Mouse (Mus musculus): ENCODE data around the gene Olfr203. TPM values are rescaled to one million over a fixed set of nuclear protein-coding genes. Genes with fewer than 3 reads are reported as not detected.
"Not testable (repeated sequence)": the region's sequence is repeated elsewhere in the genome, so short reads cannot be mapped to it uniquely, and the experiment has no call there.

Olfr203 gene
- total RNA-seq (2014; rRNA removed) (not detected in 2 replicates), polyA plus RNA-seq (2015; fragmentation: Nextera tagmentation; extraction: Ambion mirVana) (not detected in 2 replicates)

DNA sequence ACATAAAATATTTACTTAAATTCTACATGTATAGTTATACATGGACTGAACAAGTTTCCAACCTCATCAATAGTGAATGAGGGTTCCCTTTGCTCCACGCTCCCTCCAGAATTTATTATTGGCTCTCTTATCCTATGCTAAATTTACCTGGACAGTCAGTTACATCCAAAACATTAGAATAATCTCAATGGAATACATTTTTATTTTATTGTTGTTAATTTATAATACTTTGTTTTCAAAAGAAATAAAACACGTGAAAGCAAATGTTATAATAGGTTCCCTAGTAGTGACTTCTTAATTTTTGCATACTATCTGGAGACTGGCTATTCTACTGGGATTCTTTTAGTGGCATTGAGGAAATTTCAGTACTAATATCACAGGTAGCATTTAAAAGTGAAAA lies at the start of gene Olfr203:
Olfr203 (plus strand) TSS at position 301 of the 400 bp plus-strand sequence.
- no peak for DNase-seq

DNA sequence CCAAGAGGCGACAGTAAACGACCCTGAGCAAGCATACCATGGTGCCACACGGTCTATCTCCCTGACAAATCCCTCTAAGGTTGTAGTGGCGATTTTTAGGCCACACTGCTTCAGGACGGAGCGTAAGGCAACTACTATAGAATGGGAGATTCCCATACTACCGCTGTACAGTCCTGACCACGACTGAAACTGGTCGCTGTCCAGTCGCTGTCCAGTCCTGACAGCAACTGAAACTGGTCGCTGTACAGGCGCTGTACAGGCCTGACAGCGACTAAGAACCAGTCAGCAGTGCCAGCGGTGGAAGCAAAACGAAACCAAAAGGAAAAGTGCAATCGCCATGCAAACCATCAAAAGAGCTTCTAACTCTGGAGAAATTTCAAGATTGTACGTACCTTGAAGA lies 49.0 kb upstream of the Olfr203 start:
- Histone ChIP-seq H3K4me3 (ENCODE audit: low read depth, low read length) (no peak overlapping the region), H3K4me2 (ENCODE audit: low read depth) (no peak overlapping the region), H3K36me3 (ENCODE audit: insufficient read depth) (no peaks in the 10 kb centered on the region), H3K9me3 (ENCODE audit: low read length) (no peaks in the 10 kb centered on the region), H3K27me3 (ENCODE audit: insufficient read depth, low read length) (no peaks in the 10 kb centered on the region), H3K27ac (ENCODE audit: low read depth, low read length) (no peak overlapping the region), H3K4me1 (ENCODE audit: insufficient read depth) (no peaks in the 10 kb centered on the region), H3K9ac (no peak overlapping the region)
- TF ChIP-seq CTCF (IDR thresholded peaks at IDR 0.05; ENCODE audit: low read depth), result no peak
- DNase-seq (no peak), ATAC-seq (no peak)
- 87% methylated on average over 17 of the region's 17 CpGs for WGBS

More for the DNA sequence above, at the start of gene Olfr203:
- Histone ChIP-seq H3K36me3 (ENCODE audit: insufficient read depth) (no peaks in the 10 kb centered on the region), H3K27ac (ENCODE audit: low read depth, low read length) (no peak within 1 kb of the TSS), H3K27me3 (ENCODE audit: insufficient read depth, low read length) (no peaks in the 10 kb centered on the region), H3K9me3 (ENCODE audit: low read length) (no peaks in the 10 kb centered on the region), H3K4me3 (ENCODE audit: low read depth, low read length) (no peak within 1 kb of the TSS), H3K9ac (no peak within 1 kb of the TSS), H3K4me2 (ENCODE audit: low read depth) (no peak within 1 kb of the TSS), H3K4me1 (ENCODE audit: insufficient read depth) (no peaks in the 10 kb centered on the region)
- TF ChIP-seq CTCF (IDR thresholded peaks at IDR 0.05; ENCODE audit: low read depth), result no peak
- 90% methylated on average over 2 of the region's 2 CpGs for WGBS
- ATAC-seq, result no peak

DNA sequence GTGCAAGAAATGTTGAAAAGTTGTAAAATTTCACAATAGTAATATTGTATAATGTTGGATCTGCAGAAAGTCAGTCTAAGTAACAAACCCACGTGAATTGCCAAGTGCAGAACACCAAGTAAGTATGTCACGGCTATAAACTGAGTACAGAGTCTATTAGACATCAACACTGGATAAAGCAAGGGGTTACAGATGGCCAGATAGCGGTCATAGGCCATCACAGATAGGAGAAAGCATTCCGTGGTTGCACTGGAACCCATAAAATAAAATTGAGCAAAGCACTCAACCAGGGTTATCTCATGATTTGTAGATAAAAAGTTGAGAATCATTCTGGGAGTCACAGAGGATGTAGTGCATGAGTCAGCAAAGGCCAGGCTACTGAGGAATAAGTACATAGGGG lies 29.6 kb upstream of the Olfr203 start:
- DNase-seq; H3K27me3 ChIP-seq (ENCODE audit: insufficient read depth, low read length); H3K36me3 ChIP-seq (ENCODE audit: insufficient read depth); H3K9me3 ChIP-seq (ENCODE audit: low read length); H3K4me2 ChIP-seq (ENCODE audit: low read depth); ATAC-seq; H3K27ac ChIP-seq (ENCODE audit: low read depth, low read length); H3K4me3 ChIP-seq (ENCODE audit: low read depth, low read length); H3K9ac ChIP-seq; H3K4me1 ChIP-seq (ENCODE audit: insufficient read depth): not testable (repeated sequence)
- WGBS, result 74% methylated on average over 4 of the region's 4 CpGs

DNA sequence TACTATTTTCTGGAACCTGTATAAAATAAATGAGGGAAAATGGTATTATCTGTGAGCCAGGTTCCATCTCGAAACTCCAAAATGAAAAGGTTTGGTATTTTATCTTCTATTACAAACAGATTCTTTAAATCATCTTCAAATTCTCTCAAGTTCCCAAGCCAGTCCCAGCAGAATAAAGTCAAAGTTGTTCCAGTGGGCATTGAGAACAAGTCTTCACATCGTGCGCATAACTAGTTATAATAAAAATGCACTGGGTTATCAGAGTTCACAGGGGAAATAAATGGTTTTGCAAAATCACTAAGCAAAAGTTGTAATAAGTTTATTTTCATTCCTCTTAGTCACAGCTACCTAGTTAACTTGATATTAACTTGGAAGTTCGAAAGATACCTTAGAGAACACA lies 26.1 kb upstream of the Olfr203 start, which contains the start of gene Olfr201:
Olfr201 (minus strand) TSS at position 101 of the 400 bp plus-strand sequence.
- not testable (repeated sequence) for H3K4me3 ChIP-seq (ENCODE audit: low read depth, low read length); DNase-seq; H3K27ac ChIP-seq (ENCODE audit: low read depth, low read length); ATAC-seq; H3K9ac ChIP-seq; H3K4me1 ChIP-seq (ENCODE audit: insufficient read depth); H3K27me3 ChIP-seq (ENCODE audit: insufficient read depth, low read length); H3K36me3 ChIP-seq (ENCODE audit: insufficient read depth); H3K4me2 ChIP-seq (ENCODE audit: low read depth); H3K9me3 ChIP-seq (ENCODE audit: low read length)
- 87% methylated on average over 4 of the region's 4 CpGs for WGBS

DNA sequence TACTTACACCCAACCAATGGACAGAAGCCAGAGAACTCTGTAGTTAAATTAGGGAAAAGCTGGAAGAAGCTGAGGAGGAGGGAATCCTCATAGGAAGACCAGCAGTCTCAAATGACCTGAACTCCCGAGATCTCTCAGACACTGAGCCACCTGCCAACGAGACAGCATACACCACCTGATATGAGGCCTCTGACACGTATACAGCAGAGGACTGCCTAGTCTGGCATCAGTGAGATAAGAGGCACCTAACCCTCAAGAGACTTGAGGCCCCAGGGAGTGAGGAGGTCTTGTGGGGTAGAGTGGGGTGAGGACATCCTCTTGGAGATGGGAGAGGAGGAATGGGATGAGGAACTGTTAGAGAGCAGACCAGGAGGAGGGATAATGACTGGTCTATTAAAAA lies 18.1 kb upstream of the Olfr203 start:
- no peaks in the 10 kb centered on the region for H3K27me3 ChIP-seq (ENCODE audit: insufficient read depth, low read length)
- no peak for DNase-seq
- no peak overlapping the region for H3K27ac ChIP-seq (ENCODE audit: low read depth, low read length)
- H3K36me3 ChIP-seq (ENCODE audit: insufficient read depth), result no peaks in the 10 kb centered on the region
- no peak overlapping the region for H3K4me3 ChIP-seq (ENCODE audit: low read depth, low read length)
- no peak for TF ChIP-seq CTCF (IDR thresholded peaks at IDR 0.05; ENCODE audit: low read depth)
- H3K4me2 ChIP-seq (ENCODE audit: low read depth), result no peak overlapping the region
- H3K4me1 ChIP-seq (ENCODE audit: insufficient read depth), result no peaks in the 10 kb centered on the region
- WGBS, result 79% methylated on average over 3 of the region's 3 CpGs
- no peak for ATAC-seq
- no peak overlapping the region for H3K9ac ChIP-seq
- no peaks in the 10 kb centered on the region for H3K9me3 ChIP-seq (ENCODE audit: low read length)

DNA sequence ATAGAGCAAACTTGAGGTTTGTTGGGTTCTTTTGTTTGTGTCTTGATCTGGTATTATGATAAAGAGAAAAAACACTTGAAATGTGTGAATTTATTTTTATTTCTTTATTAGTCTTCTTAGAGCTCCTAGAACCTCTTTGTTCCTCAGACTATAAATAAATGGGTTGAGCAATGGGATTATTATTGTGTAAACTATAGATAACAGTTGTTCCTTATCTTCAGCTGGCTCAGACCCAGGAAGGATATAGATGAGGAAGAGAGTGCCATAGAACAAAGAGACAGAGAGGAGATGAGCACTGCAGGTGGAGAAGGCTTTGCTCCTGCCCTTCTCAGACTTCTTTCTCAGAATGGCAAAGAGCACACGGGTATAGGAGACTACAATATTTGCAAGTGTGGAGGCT lies 15.2 kb upstream of the Olfr203 start:
- no peak overlapping the region for H3K4me2 ChIP-seq (ENCODE audit: low read depth)
- H3K36me3 ChIP-seq (ENCODE audit: insufficient read depth), result no peaks in the 10 kb centered on the region
- ATAC-seq, result no peak
- no peak for TF ChIP-seq CTCF (IDR thresholded peaks at IDR 0.05; ENCODE audit: low read depth)
- 72% methylated on average over 1 of the region's 1 CpGs for WGBS
- no peak overlapping the region for H3K9ac ChIP-seq
- no peaks in the 10 kb centered on the region for H3K9me3 ChIP-seq (ENCODE audit: low read length)
- no peak for DNase-seq
- no peaks in the 10 kb centered on the region for H3K27me3 ChIP-seq (ENCODE audit: insufficient read depth, low read length)
- H3K27ac ChIP-seq (ENCODE audit: low read depth, low read length), result no peak overlapping the region
- H3K4me3 ChIP-seq (ENCODE audit: low read depth, low read length), result no peak overlapping the region
- no peaks in the 10 kb centered on the region for H3K4me1 ChIP-seq (ENCODE audit: insufficient read depth)

DNA sequence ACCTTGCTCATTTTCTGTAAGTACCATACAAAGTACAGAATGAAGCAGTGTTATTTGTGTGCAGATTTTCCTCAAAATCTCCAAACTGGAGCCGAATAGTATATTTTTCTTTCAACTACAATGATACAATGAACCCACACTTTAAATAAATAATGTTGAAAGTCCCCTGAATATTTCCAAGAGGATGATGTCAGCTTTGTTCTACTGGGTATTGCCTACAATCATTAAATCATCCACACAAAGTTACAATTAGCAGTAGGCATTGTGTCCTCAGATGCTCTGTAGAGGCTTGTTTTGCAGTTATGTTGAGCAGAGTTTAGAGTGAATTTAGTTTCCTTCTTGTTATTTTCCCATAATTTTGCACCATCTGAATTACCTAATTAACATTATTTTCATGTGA lies 12.0 kb upstream of the Olfr203 start, which contains the start of gene Olfr202:
Olfr202 (minus strand) TSS at position 101 of the 400 bp plus-strand sequence.
- no peak for ATAC-seq
- no peak for TF ChIP-seq CTCF (IDR thresholded peaks at IDR 0.05; ENCODE audit: low read depth)
- no peak for DNase-seq
- H3K27ac ChIP-seq (ENCODE audit: low read depth, low read length), result no peak within 1 kb of the TSS
- no peaks in the 10 kb centered on the region for H3K36me3 ChIP-seq (ENCODE audit: insufficient read depth)
- WGBS, result 84% methylated on average over 1 of the region's 1 CpGs
- no peak within 1 kb of the TSS for H3K4me3 ChIP-seq (ENCODE audit: low read depth, low read length)
- H3K27me3 ChIP-seq (ENCODE audit: insufficient read depth, low read length), result no peaks in the 10 kb centered on the region
- no peak within 1 kb of the TSS for H3K4me2 ChIP-seq (ENCODE audit: low read depth)
- no peak within 1 kb of the TSS for H3K9ac ChIP-seq
- no peaks in the 10 kb centered on the region for H3K9me3 ChIP-seq (ENCODE audit: low read length)
- H3K4me1 ChIP-seq (ENCODE audit: insufficient read depth), result no peaks in the 10 kb centered on the region

DNA sequence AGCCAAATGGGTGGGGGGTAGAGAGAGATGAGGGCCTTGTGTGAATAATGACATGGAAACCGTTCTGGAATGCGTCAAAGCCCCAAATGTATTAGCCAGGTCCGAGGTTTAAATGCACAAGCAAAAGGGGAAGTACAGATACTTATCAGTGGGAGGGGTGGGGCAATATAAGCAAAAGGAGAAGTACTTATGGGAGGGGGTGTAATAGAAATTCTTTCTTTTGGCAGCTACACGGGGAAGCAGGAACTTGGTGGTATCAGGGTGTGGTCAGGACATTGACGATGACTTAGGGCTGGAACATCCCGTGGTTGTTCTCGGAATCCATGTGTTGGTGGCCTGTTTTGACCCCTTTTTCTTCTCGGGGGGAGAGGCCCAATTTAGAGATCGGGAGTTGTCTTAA lies 11.1 kb upstream of the Olfr203 start:
- not testable (repeated sequence) for H3K36me3 ChIP-seq (ENCODE audit: insufficient read depth); H3K27ac ChIP-seq (ENCODE audit: low read depth, low read length); H3K27me3 ChIP-seq (ENCODE audit: insufficient read depth, low read length); H3K4me2 ChIP-seq (ENCODE audit: low read depth); H3K9ac ChIP-seq; DNase-seq; H3K4me3 ChIP-seq (ENCODE audit: low read depth, low read length); H3K4me1 ChIP-seq (ENCODE audit: insufficient read depth); H3K9me3 ChIP-seq (ENCODE audit: low read length); ATAC-seq
- WGBS, result 87% methylated on average over 9 of the region's 9 CpGs

Measured in forebrain, postnatal 0 days (tissue).